ENCODE assay signal across 10 mouse cellular contexts in the genomic region with DNA sequence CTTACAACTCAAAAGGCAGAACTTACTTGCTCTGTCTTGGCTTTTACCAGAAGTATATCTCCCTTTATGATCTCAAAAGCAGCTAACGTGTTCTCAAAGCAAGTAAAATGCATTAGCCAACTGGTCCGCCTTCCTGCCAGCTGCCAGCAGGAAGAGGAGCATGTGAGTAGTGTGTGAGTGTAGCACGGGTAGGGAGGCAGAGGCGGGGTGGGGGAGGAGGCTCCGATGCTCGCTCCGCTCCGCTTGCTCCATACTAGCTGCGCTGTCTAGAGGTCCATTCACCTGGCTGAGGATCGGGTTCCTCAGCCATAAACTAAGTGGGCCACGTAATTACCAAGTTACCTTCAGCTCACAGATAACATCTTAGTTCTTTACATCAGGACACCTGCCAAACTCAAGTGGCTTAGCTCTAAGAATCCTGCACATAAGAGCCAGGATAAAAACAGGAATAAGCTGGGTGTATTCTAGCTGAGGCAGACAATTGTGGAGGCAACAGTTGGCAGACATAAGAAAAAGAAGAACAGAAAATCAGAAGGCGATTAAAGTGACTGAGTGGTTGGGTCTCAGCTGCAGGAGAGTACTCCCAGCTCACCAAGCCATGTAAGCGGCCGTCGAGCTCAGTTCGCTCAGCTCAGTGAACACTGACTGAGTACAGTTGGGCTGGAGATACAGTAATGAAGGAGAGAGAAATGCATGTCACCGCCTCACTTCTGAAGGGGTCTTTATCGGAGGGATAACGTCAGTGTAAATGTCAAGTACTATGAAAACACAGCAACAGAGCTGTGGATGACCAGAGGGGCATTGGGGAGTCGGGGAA.
DNase-seq lines count a peak whose midpoint lies in the region; ATAC-seq lines count a peak whose summit lies in the region.
"Had no signal": no experiment of that assay in that cellular context is flagged by ENCODE, and none has a peak within 500 bp of the region (broad histone marks: within the 10 kb centered on the region; RNA-seq: fewer than 3 reads in every experiment).

No protein-coding gene starts in this region.

- ATAC-seq in heart, embryonic 11.5 days (replicated peaks; ENCODE audit: insufficient number of reproducible peaks, low FRiP score, low TSS enrichment): no peak
- ATAC-seq in hematopoietic stem cell, adult 5-6 weeks (replicated peaks in 1 of 2; ENCODE audit: insufficient read depth in 1 of 2, low FRiP score in 2 of 2, low TSS enrichment in 1 of 2, low read depth in 1 of 2, poor library complexity in 2 of 2, severe bottlenecking in 2 of 2): peak; percentile 91 to 98
- ATAC-seq in midbrain, embryonic 15.5 days (replicated peaks): peak; percentile 81

- 0 out of 2 replicates have a peak overlapping the region, but pooled peaks have one; percentile 6 for H3K4me2 ChIP-seq in heart, embryonic 11.5 days
- no peak overlapping the region for H3K4me2 ChIP-seq in midbrain, embryonic 15.5 days
- H3K4me2 ChIP-seq: midbrain, embryonic 12.5 days had no signal

- DNase-seq in heart, adult 11 months: no peak
- DNase-seq in embryonic facial prominence, embryonic 10.5 days (ENCODE audit: low spot score): peak; percentile 47
- peak; percentile 51 to 58 for DNase-seq in layer of hippocampus, adult 8-10 months (ENCODE audit: low spot score in 2 of 2)
- DNase-seq in thymus, postnatal 4 days: peak; percentile 84
- DNase-seq in spleen, adult 18-20 months: no peak

- no peaks in the 10 kb centered on the region for H3K36me3 ChIP-seq in heart, embryonic 11.5 days (ENCODE audit: control insufficient read depth, insufficient read depth, low read length)
- H3K36me3 ChIP-seq in embryonic facial prominence, embryonic 10.5 days (replicated peaks): peaks cover 14% of the 10 kb centered on the region
- H3K36me3 ChIP-seq in midbrain, embryonic 15.5 days (replicated peaks): no peaks in the 10 kb centered on the region

- H3K27ac ChIP-seq in heart, embryonic 11.5 days (ENCODE audit: low read depth, low read length): no peak overlapping the region
- no peak overlapping the region for H3K27ac ChIP-seq in embryonic facial prominence, embryonic 10.5 days (replicated peaks)
- H3K27ac ChIP-seq in midbrain, embryonic 15.5 days: 0 out of 2 replicates have a peak overlapping the region, but pooled peaks have one; percentile 10
- H3K27ac ChIP-seq: midbrain, embryonic 12.5 days had no signal

- no peaks in the 10 kb centered on the region for H3K9me3 ChIP-seq in heart, embryonic 11.5 days (replicated peaks; ENCODE audit: control insufficient read depth, low read length)
- no peaks in the 10 kb centered on the region for H3K9me3 ChIP-seq in embryonic facial prominence, embryonic 10.5 days
- H3K9me3 ChIP-seq in midbrain, embryonic 15.5 days: no peaks in the 10 kb centered on the region
- H3K9me3 ChIP-seq: midbrain, embryonic 12.5 days had no signal

- WGBS in heart, embryonic 11.5 days (ENCODE audit: insufficient replicate concordance): 64% methylated on average over 20 of the region's 20 CpGs
- WGBS in embryonic facial prominence, embryonic 10.5 days: 72% methylated on average over 20 of the region's 20 CpGs
- 64% methylated on average over 20 of the region's 20 CpGs for WGBS in midbrain, embryonic 15.5 days

- no peak overlapping the region for H3K9ac ChIP-seq in heart, embryonic 11.5 days (ENCODE audit: low read depth, low read length)
- H3K9ac ChIP-seq in midbrain, embryonic 15.5 days: no peak overlapping the region
- H3K9ac ChIP-seq: midbrain, embryonic 12.5 days had no signal

- no peaks in the 10 kb centered on the region for H3K27me3 ChIP-seq in heart, embryonic 11.5 days (ENCODE audit: control insufficient read depth, insufficient read depth, low read length)
- no peaks in the 10 kb centered on the region for H3K27me3 ChIP-seq in embryonic facial prominence, embryonic 10.5 days (replicated peaks; ENCODE audit: low read depth, poor library complexity, severe bottlenecking)
- H3K27me3 ChIP-seq in midbrain, embryonic 15.5 days (replicated peaks): no peaks in the 10 kb centered on the region
- H3K27me3 ChIP-seq: midbrain, embryonic 12.5 days had no signal

- H3K4me3 ChIP-seq in heart, embryonic 11.5 days (ENCODE audit: low read depth, low read length): no peak overlapping the region
- no peak overlapping the region for H3K4me3 ChIP-seq in embryonic facial prominence, embryonic 10.5 days
- no peak overlapping the region for H3K4me3 ChIP-seq in midbrain, embryonic 15.5 days
- H3K4me3 ChIP-seq: erythroblast, embryonic 14.5 days; midbrain, embryonic 12.5 days had no signal

- H3K4me1 ChIP-seq in heart, embryonic 11.5 days (ENCODE audit: control insufficient read depth, insufficient read depth, low read length): peaks cover 18% of the 10 kb centered on the region
- H3K4me1 ChIP-seq in embryonic facial prominence, embryonic 10.5 days: peaks cover 15% of the 10 kb centered on the region
- peaks cover 7% of the 10 kb centered on the region for H3K4me1 ChIP-seq in midbrain, embryonic 15.5 days

Comparison
In these comparisons a context has a peak if more than half of its experiments do, and no peak if none do; other contexts are left out.
1. DNase-seq: peak in embryonic facial prominence, embryonic 10.5 days (single experiment), layer of hippocampus, adult 8-10 months (2 of 2) and thymus, postnatal 4 days (single experiment); none in heart, adult 11 months (single experiment) and spleen, adult 18-20 months (0 of 2).